Mouse (Mus musculus): Measurements from ENCODE around the gene Sall1. TPM values are rescaled to one million over a fixed set of nuclear protein-coding genes. Genes with fewer than 3 reads are reported as not detected.

The Sall1 gene
- polyA plus RNA-seq, 1 experiment from 2014 or later: 16.2 TPM

DNA sequence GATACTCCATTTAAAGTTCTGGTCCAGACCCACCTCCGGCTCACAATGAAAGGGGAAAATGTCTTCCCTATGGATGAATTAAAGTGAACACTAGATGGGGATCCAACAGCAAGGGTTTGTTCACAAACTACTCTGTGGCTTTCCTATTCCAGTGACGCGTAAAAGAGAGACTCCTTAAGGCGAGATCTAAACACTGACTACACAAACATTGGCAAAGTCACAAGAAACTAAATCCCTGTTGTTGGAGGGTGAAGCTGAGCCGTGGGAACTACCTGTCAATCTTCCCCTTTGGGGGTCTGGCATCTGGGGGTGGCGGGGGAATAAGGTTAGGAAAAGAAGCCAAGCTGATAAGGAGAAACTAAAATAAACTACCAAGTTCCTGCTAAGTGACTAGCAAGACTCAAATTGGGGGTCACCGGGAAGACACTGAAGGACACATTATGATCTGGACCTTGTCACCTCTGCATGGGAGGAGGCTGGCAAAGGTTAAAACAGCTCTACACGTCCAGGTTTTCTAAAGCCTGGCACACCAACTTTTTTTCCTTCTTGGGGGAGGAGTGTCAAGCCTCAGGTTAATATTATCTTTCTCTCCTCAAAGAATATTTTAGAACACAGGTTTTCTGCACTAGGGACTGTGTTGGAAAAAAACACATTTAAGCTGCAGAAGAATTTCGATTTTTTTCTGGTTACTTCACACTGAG, 6.3 kb downstream of the Sall1 start:
- Histone ChIP-seq H3K36me3 (peaks cover 5% of the 10 kb centered on the region; the same call in 1 of the 2 replicates), H3K4me1 (peaks cover 50% of the 10 kb centered on the region), H3K27me3 (peaks cover 3% of the 10 kb centered on the region; the same call in 1 of the 2 replicates), H3K9me3 (no peaks in the 10 kb centered on the region), H3K4me3 (peak overlapping the region; percentile 13), H3K27ac (replicated peaks) (peak overlapping the region; percentile 7; the same call in 1 of the 2 replicates), H3K9ac (replicated peaks) (0 out of 2 replicates have a peak overlapping the region, but pooled peaks have one; percentile 0), H3K4me2 (replicated peaks) (peak overlapping the region; percentile 48)
- ATAC-seq (ENCODE audit: low FRiP score, low read depth): no peak
- WGBS: 8% methylated on average over 9 of the region's 9 CpGs

DNA sequence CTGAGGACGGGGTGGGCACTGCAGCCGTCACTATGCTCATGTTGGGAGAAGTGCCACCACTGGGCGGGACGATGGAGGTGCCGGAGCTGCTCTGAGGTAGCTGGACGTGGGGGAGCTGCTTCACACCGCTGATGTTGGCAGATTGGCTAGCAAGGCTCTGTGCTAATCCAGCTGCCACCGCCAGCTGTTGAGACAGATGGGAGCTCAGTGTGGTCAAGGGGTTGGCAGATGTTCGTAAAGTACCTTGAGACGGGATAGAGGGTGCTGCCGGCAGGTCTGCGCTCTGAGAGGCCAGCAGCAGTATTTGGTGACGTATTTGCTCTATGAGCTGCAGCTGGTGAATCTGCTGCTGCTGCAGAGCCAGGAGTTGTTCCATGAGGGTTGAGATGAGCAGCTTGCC, 11.6 kb downstream of the Sall1 start:
- H3K4me2 ChIP-seq (replicated peaks): no peak overlapping the region
- no peaks in the 10 kb centered on the region for H3K9me3 ChIP-seq
- peaks cover 45% of the 10 kb centered on the region for H3K36me3 ChIP-seq
- H3K27ac ChIP-seq (replicated peaks): no peak overlapping the region
- H3K27me3 ChIP-seq: peaks cover 14% of the 10 kb centered on the region; the same call in 1 of the 2 replicates
- H3K4me1 ChIP-seq: peaks cover 32% of the 10 kb centered on the region
- no peak overlapping the region for H3K4me3 ChIP-seq
- ATAC-seq (ENCODE audit: low FRiP score, low read depth): no peak
- no peak overlapping the region for H3K9ac ChIP-seq (replicated peaks)
- WGBS: 86% methylated on average over 13 of the region's 13 CpGs

DNA sequence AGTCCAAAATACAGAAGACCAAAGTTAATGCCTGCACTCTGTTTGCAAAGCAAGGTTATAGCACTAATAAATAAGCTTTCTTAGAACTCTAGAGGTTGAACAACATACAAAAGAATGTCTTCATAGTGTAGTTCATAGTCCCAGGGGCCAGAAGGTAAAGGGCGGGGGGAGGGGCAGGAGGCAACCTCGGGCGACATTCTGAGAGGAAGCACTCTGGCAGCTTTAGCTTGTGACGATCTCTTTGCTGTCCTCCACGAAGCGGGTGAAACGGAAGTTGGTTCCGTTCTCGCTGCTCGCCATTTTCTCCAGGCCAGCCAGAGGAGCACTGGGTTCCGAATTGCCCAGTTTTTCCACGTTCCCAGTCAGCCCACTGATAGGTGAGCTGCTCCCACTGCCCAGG, 15.8 kb downstream of the Sall1 start:
- WGBS: 62% methylated on average over 12 of the region's 12 CpGs
- no peaks in the 10 kb centered on the region for H3K9me3 ChIP-seq
- H3K4me3 ChIP-seq: no peak overlapping the region
- no peak overlapping the region for H3K27ac ChIP-seq (replicated peaks)
- no peak overlapping the region for H3K9ac ChIP-seq (replicated peaks)
- peaks cover 28% of the 10 kb centered on the region for H3K4me1 ChIP-seq
- H3K4me2 ChIP-seq (replicated peaks): no peak overlapping the region
- ATAC-seq (ENCODE audit: low FRiP score, low read depth): no peak
- peaks cover 26% of the 10 kb centered on the region for H3K27me3 ChIP-seq
- H3K36me3 ChIP-seq: peaks cover 44% of the 10 kb centered on the region

DNA sequence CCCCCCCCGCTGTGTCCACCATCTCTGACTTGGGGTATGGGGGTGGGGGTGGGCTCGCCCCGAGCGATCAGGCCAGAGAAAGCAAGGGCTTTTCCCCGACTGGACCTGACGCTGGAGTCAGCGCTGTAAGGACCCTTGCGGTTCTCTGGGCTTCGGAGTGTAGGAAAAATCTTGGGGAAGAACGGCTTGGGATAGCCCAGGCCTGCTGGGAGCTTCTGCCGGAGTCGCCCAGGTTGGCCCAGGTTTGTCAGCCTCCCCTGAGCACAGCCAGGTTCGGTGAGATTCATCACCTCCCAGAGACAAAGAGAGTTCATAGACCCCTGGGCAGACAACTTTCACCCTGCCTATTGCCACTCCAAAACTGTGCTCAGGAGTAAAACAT, 17.8 kb downstream of the Sall1 start:
- Histone ChIP-seq H3K9ac (replicated peaks) (peak overlapping the region; percentile 44; the same call in 1 of the 2 replicates), H3K36me3 (peaks cover 24% of the 10 kb centered on the region), H3K27ac (replicated peaks) (no peak overlapping the region), H3K4me3 (peak overlapping the region; percentile 38), H3K4me2 (replicated peaks) (peak overlapping the region; percentile 71), H3K27me3 (peaks cover 32% of the 10 kb centered on the region), H3K4me1 (peaks cover 28% of the 10 kb centered on the region), H3K9me3 (no peaks in the 10 kb centered on the region)
- ATAC-seq (ENCODE audit: low FRiP score, low read depth): peak; percentile 64
- WGBS: 4% methylated on average over 10 of the region's 13 CpGs

DNA sequence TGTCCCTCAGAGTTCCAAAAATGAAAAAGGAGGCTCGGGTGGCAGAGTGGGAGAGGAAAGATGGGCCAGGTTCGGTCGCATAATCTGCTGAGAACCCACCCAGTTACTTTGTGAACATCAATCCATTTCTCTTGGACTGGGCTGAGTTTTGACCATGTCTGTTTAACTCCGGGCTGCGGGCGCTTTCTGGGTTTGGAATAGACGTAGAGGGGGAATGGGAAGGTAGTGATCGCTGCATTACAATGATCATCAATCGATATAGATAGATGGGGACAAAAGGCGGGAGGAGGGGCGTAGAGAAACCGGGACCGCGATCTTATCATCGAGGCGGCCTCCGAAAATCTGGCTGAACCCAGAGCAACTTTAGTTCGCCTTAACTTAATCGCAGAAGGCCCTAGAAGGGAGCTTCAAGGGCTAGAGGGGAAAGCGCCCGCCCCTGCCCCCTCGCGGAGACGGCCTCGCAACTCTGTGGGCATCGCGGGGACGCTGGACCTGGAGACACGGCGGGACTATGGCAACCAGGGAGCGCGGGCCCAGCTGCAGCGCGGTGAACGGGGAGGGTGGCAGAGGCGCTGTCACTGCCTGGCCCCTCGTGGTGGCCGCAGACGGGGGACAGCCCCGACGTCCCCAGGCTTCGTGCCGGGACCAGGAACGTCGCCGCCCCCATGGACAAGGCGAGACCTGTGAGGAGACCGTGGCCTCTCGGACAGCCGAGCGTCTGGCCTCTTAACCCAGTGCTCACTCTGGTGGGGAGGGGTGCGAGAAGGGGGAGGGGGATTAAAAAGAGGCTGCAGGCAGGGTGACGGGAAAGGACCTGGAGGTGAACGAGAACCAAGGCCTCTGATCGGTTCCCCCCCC, 18.5 kb downstream of the Sall1 start:
- Histone ChIP-seq H3K27me3 (peaks cover 35% of the 10 kb centered on the region), H3K4me2 (replicated peaks) (peak overlapping the region; percentile 71), H3K36me3 (peaks cover 19% of the 10 kb centered on the region), H3K4me3 (peak overlapping the region; percentile 38), H3K4me1 (peaks cover 31% of the 10 kb centered on the region), H3K27ac (replicated peaks) (no peak overlapping the region), H3K9me3 (no peaks in the 10 kb centered on the region), H3K9ac (replicated peaks) (peak overlapping the region; percentile 44)
- 4% methylated on average over 54 of the region's 55 CpGs for WGBS
- ATAC-seq (ENCODE audit: low FRiP score, low read depth): peak; percentile 87

DNA sequence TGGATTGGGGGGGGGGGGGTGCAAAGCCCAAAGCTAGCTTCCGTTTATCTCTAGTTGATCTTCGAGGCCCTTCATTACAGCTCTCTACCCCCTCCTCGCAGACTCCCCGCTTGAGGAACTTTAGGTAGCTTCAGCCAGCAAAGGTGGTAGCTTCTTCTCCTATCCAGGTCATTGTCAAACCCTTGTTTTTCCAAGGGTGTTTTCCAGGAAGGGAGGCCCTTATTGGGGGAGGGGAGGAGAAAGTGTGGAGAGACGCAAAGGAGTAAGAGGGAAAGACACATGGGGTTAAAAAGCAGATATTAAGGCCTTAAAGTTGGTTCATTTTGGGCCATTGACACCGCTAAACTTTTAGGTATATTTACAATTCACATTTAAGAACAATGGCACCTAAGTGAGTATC, 19.2 kb downstream of the Sall1 start:
- H3K4me3 ChIP-seq: no peak overlapping the region
- peaks cover 31% of the 10 kb centered on the region for H3K4me1 ChIP-seq
- H3K4me2 ChIP-seq (replicated peaks): no peak overlapping the region
- WGBS: 12% methylated on average over 6 of the region's 6 CpGs
- H3K9me3 ChIP-seq: no peaks in the 10 kb centered on the region
- H3K27ac ChIP-seq (replicated peaks): no peak overlapping the region
- H3K27me3 ChIP-seq: peaks cover 28% of the 10 kb centered on the region
- ATAC-seq (ENCODE audit: low FRiP score, low read depth): no peak
- peaks cover 11% of the 10 kb centered on the region for H3K36me3 ChIP-seq
- no peak overlapping the region for H3K9ac ChIP-seq (replicated peaks)

DNA sequence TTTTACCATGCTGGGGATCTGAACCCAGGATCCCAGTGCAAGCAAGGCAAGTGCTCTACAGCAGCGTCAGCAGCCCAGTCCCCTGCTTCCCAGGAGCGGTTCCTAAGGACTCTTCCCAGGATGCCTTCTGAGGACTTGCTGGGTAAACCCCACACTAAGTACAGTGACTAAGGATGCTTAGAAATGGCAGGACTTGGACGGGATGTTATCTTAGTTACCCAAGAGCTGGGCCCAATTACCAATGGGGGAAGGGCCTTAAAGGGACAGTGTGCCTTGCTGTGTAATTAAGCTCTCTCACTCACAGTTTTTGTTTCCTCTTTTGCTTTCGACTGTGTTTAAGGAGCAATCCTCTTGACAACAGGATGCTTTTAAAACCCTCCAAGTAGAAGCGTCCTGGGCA, 22.8 kb downstream of the Sall1 start:
- H3K4me2 ChIP-seq (replicated peaks): no peak overlapping the region
- H3K36me3 ChIP-seq: no peaks in the 10 kb centered on the region
- H3K9me3 ChIP-seq: no peaks in the 10 kb centered on the region
- H3K9ac ChIP-seq (replicated peaks): no peak overlapping the region
- no peak overlapping the region for H3K27ac ChIP-seq (replicated peaks)
- WGBS: 17% methylated on average over 5 of the region's 5 CpGs
- no peak for ATAC-seq (ENCODE audit: low FRiP score, low read depth)
- no peak overlapping the region for H3K4me3 ChIP-seq
- peaks cover 26% of the 10 kb centered on the region for H3K27me3 ChIP-seq
- H3K4me1 ChIP-seq: peaks cover 29% of the 10 kb centered on the region

DNA sequence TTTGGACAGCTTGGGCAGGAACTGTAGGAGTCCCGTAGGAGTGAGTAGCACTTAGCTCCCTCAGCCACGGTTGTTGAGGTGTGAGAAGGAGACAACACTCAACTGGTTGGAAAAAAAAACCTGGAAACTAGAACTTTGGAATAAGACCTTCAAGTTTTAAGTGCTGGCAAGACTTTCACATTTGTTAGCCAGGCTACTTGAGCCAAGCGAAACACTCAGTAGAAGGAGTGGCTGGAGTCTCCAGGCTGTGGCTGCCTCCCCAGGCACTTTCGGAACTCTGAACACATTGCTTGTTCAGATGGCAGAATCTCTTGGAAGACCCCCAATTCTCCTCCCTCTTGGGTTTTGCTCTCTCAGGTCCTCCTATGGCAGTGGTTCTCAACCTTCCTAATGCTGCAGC, 26.1 kb downstream of the Sall1 start:
- peaks cover 19% of the 10 kb centered on the region for H3K27me3 ChIP-seq
- no peak overlapping the region for H3K4me2 ChIP-seq (replicated peaks)
- no peak overlapping the region for H3K9ac ChIP-seq (replicated peaks)
- H3K27ac ChIP-seq (replicated peaks): no peak overlapping the region
- ATAC-seq (ENCODE audit: low FRiP score, low read depth): no peak
- WGBS: 81% methylated on average over 4 of the region's 4 CpGs
- H3K9me3 ChIP-seq: no peaks in the 10 kb centered on the region
- peaks cover 8% of the 10 kb centered on the region for H3K4me1 ChIP-seq
- no peak overlapping the region for H3K4me3 ChIP-seq
- H3K36me3 ChIP-seq: no peaks in the 10 kb centered on the region

DNA sequence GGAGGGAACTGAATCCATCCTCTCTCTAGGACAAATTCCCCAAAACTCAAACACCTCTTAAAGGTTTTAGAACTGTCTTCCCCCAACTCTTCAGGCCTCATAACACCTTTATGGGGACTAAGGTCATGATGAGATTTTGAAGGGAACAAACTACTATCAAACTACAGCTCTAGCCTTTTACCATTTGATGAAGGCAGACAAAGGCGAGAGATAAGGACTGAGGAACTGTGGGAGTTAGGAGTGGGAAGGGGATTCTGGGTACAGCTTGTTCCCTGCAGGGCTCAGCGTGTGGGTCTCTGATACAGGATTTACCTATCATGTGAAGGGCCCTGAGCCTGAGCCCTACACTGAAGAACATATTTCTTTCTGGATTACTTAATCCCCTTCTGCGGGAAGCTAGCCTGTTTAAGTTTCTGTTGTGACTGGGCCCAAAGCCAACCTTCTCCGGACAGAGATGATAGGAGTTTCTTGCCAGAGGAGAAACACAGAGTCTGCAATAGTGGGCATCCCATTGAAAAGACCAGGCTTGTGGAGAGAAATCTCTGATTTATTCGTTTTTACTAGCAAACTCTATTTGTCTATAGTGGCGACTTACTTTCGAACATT, 27.4 kb downstream of the Sall1 start:
- Histone ChIP-seq H3K27ac (replicated peaks) (no peak overlapping the region), H3K27me3 (peaks cover 14% of the 10 kb centered on the region; the same call in 1 of the 2 replicates), H3K4me1 (peaks cover 8% of the 10 kb centered on the region), H3K9ac (replicated peaks) (no peak overlapping the region), H3K36me3 (no peaks in the 10 kb centered on the region), H3K4me2 (replicated peaks) (no peak overlapping the region), H3K4me3 (no peak overlapping the region), H3K9me3 (no peaks in the 10 kb centered on the region)
- ATAC-seq (ENCODE audit: low FRiP score, low read depth): no peak
- WGBS: 90% methylated on average over 7 of the region's 7 CpGs

DNA sequence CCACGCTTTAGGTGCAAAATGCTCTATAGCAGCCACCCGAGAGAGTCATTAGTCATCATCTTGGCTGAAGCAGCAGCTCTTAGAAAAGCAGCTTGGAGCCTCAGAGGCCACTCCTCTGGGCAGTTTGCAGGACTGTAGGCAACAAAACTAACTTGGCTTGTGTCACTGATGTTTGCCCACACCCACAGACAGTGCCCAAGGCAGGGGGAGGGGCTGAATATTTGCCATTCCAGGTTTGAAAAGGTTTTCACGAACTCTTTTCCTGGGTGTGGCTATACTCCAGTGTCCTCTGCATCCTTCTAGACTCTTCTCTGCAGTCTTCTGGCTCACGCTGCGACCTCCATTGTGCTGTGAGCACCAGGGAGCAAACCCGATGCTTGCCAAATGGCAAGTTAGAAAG, 28.4 kb downstream of the Sall1 start:
- Histone ChIP-seq H3K36me3 (no peaks in the 10 kb centered on the region), H3K4me1 (no peaks in the 10 kb centered on the region), H3K4me3 (no peak overlapping the region), H3K9ac (replicated peaks) (no peak overlapping the region), H3K27ac (replicated peaks) (no peak overlapping the region), H3K4me2 (replicated peaks) (no peak overlapping the region), H3K9me3 (no peaks in the 10 kb centered on the region), H3K27me3 (peaks cover 12% of the 10 kb centered on the region)
- WGBS: 78% methylated on average over 6 of the region's 6 CpGs
- no peak for ATAC-seq (ENCODE audit: low FRiP score, low read depth)

DNA sequence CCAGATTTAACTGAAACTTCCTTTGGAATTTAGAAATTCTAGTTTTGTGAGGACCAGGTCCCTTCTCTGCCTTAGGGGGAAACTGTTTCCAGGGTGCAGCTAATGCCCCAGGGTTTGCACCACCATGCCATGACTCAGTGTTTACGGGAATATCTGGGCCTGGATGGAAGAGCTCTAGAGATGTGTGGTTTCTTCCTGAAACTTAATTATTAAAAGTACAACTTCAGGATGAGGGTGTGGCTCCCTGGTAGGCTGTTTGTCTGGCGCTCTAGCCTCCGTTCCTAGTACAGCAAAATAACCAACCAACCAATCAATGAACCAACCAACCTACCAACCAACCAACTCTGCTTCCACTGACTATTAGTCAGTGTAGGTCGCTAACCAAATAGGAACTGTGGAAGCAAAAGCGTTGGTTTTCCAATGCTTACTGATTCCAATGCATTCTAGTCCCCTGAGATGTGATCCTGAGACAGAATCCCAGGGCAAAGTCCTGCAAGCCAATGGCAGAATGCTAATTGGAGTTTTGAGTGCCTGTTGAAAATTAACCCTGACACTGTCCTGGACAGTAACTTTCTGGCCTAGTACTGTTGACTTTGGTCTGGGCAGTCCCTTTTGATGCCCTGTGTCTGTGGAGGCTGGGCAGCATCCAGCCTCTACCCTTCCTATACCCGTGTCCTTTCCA, 31.0 kb downstream of the Sall1 start:
- WGBS: 86% methylated on average over 6 of the region's 6 CpGs
- Histone ChIP-seq H3K27ac (replicated peaks) (no peak overlapping the region), H3K9ac (replicated peaks) (no peak overlapping the region), H3K4me3 (no peak overlapping the region), H3K27me3 (peaks cover 21% of the 10 kb centered on the region), H3K9me3 (no peaks in the 10 kb centered on the region), H3K4me2 (replicated peaks) (no peak overlapping the region), H3K36me3 (no peaks in the 10 kb centered on the region), H3K4me1 (peaks cover 8% of the 10 kb centered on the region)
- no peak for ATAC-seq (ENCODE audit: low FRiP score, low read depth)

Data from midbrain, embryonic 12.5 days (tissue).